Mouse (Mus musculus) left cerebral cortex, postnatal 36 days (tissue): ENCODE measurements at regions not wholly inside any gene's neighbourhood (a gene's known extent, or its start where the extent isn't known, plus 50 kb on each side); places are given as distances from the start of the nearest gene placed in this dataset.

Experiments
- DNase-seq, 2 experiments: peaks; one replicate each; pipeline ENCODE4 v3.0.0; 2021 to 2022; ENCODE audit warnings: low spot score in 2 of 2, mixed read lengths in 1 of 2
- intact Hi-C: fragments of 180-260 bp; cut with DNase I; formaldehyde crosslinking; loops from one replicate; pipeline ENCODE4 v1.15.1; 2025

GRCm38 (mm10) chr11:31746488-31746887 is 74.8 kb upstream of the Bod1 start:
- DNase-seq: no peak
- intact Hi-C loops: no loop called here

- intact Hi-C loops: no loop called here
- DNase-seq: no peak
Measured at GRCm38 (mm10) chr11:31746939-31747338, 75.3 kb upstream of the Bod1 start.

GRCm38 (mm10) chr11:31748275-31748815 is 76.7 kb upstream of the Bod1 start:
- no peak for DNase-seq
- intact Hi-C loops: no loop called here

GRCm38 (mm10) chr11:31751274-31751673 is 79.6 kb upstream of the Bod1 start:
- intact Hi-C loops: loop anchor here (5.0 kb wide), 1 partner anchor 64 kb away; no protein-coding TSS in a partner anchor
- DNase-seq: no peak

- no peak for DNase-seq
- intact Hi-C loops: loop anchor here (5.0 kb wide), 1 partner anchor 66 kb away; no protein-coding TSS in a partner anchor
Measured at GRCm38 (mm10) chr11:31753211-31753610, 81.5 kb upstream of the Bod1 start.

- DNase-seq: peak; percentile 67 to 72
- intact Hi-C loops: loop anchor here (5.0 kb wide), 1 partner anchor 66 kb away; no protein-coding TSS in a partner anchor
Measured at GRCm38 (mm10) chr11:31753711-31754161, 82.1 kb upstream of the Bod1 start.

GRCm38 (mm10) chr11:31754416-31754815 is 82.7 kb upstream of the Bod1 start:
- intact Hi-C loops: loop anchor here (5.0 kb wide), 1 partner anchor 67 kb away; no protein-coding TSS in a partner anchor
- DNase-seq: no peak

- no peak for DNase-seq
Measured at GRCm38 (mm10) chr11:31755858-31756257, 84.2 kb upstream of the Bod1 start.

GRCm38 (mm10) chr11:31756355-31757145 is 84.9 kb upstream of the Bod1 start:
- no peak for DNase-seq
- intact Hi-C loops: no loop called here

More at GRCm38 (mm10) chr11:31755858-31756257, 84.2 kb upstream of the Bod1 start:
- intact Hi-C loops: no loop called here

- DNase-seq: peak; percentile 43 to 57
- intact Hi-C loops: loop anchor here (2.0 kb wide), 1 partner anchor 111 kb away; no protein-coding TSS in a partner anchor
Measured at GRCm38 (mm10) chr11:31759868-31760765, 88.4 kb upstream of the Bod1 start.

- intact Hi-C loops: no loop called here
- no peak for DNase-seq
Measured at GRCm38 (mm10) chr11:31763856-31764255, 92.2 kb upstream of the Bod1 start.

- intact Hi-C loops: loop anchor here (5.0 kb wide), 1 partner anchor 181 kb away; no protein-coding TSS in a partner anchor
- DNase-seq: no peak
Measured at GRCm38 (mm10) chr11:31766296-31766695, 94.6 kb upstream of the Bod1 start.

- peak; percentile 61 to 65 for DNase-seq
- intact Hi-C loops: loop anchor here (5.0 kb wide), 1 partner anchor 179 kb away; no protein-coding TSS in a partner anchor
Measured at GRCm38 (mm10) chr11:31767727-31768495, 96.2 kb upstream of the Bod1 start.

GRCm38 (mm10) chr11:31769804-31770654 is 98.3 kb upstream of the Bod1 start:
- intact Hi-C loops: loop anchor here (2.0 to 5.0 kb wide), 3 partner anchors 75 to 177 kb away; no protein-coding TSS in a partner anchor
- DNase-seq: no peak

GRCm38 (mm10) chr11:31770881-31771280 is 99.2 kb upstream of the Bod1 start:
- DNase-seq: peak; percentile 72 to 80
- intact Hi-C loops: loop anchor here (2.0 to 5.0 kb wide), 2 partner anchors 76 to 89 kb away; no protein-coding TSS in a partner anchor

GRCm38 (mm10) chr11:31771491-31772439 is 100.1 kb upstream of the Bod1 start:
- intact Hi-C loops: loop anchor here (2.0 to 5.0 kb wide), 2 partner anchors 77 to 89 kb away; no protein-coding TSS in a partner anchor
- DNase-seq: no peak

- no peak for DNase-seq
Measured at GRCm38 (mm10) chr11:31777531-31777930, 94.5 kb upstream of the Cpeb4 start.

More at GRCm38 (mm10) chr11:31777531-31777930, 94.5 kb upstream of the Cpeb4 start:
- intact Hi-C loops: no loop called here
